8 mouse cellular contexts compared by ENCODE assay signal in the genomic region with DNA sequence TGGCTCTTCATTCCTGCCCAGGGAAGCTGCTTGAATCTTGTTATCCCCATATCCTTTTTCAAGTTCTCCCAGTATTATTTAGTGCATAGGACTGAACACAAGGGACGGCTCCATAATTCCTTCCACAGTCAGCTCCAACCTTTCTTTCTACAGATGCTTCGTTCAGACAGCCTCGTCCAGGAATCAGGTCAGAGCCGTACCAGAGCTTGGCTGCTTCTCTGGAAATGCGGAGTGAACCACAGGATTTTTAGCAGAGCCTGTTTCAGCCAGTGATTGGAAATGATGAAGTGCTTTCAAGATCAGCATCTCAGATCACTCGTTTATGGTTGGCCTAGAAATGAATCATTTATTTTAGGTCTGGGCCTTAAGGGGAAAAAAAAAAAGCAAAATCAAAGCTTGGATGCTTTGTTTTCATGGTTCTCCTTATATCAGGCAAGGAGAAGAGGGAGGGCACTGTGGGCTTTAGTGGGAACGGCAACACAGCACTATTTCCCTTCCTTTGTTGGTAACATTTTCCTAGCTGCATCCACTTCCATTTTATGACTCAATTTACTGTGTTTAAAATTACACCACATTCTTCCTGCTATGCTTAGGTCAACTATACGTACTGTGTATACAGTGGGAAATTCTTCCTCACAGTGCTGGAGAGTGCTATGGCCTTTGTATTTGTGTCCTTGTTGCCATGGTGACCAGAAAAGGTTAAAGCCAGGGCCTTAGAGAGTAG.
DNase-seq lines count a peak whose midpoint lies in the region; ATAC-seq and TF ChIP-seq lines count a peak whose summit lies in the region.

No protein-coding gene starts in this region.

- peak; percentile 76 for ATAC-seq in forebrain, embryonic 15.5 days (replicated peaks)
- ATAC-seq in limb, embryonic 13.5 days (ENCODE audit: low FRiP score, low read depth) = peak; percentile 87
- peak; percentile 77 for ATAC-seq in neural tube, embryonic 13.5 days (ENCODE audit: low read depth)
- ATAC-seq in erythroblast, adult 5-6 weeks (replicated peaks; ENCODE audit: low FRiP score, poor library complexity, severe bottlenecking) = no peak

- no peak overlapping the region; the same call in 1 of the 2 replicates for H3K9ac ChIP-seq in forebrain, embryonic 15.5 days (replicated peaks)
- H3K9ac ChIP-seq in limb, embryonic 13.5 days = no peak overlapping the region
- H3K9ac ChIP-seq in neural tube, embryonic 13.5 days = peak overlapping the region; percentile 45; the same call in 1 of the 2 replicates

- H3K27ac ChIP-seq in forebrain, embryonic 15.5 days (replicated peaks) = peak overlapping the region; percentile 31
- peak overlapping the region; percentile 88 for H3K27ac ChIP-seq in limb, embryonic 13.5 days
- peak overlapping the region; percentile 78 for H3K27ac ChIP-seq in neural tube, embryonic 13.5 days (replicated peaks)

- H3K27me3 ChIP-seq in forebrain, embryonic 15.5 days = no peaks in the 10 kb centered on the region
- no peaks in the 10 kb centered on the region for H3K27me3 ChIP-seq in limb, embryonic 13.5 days
- no peaks in the 10 kb centered on the region for H3K27me3 ChIP-seq in neural tube, embryonic 13.5 days

- WGBS in lung, adult 2 months = 38% methylated on average over 8 of the region's 8 CpGs
- WGBS in forebrain, embryonic 15.5 days = 26% methylated on average over 8 of the region's 8 CpGs
- 30% methylated on average over 8 of the region's 8 CpGs for WGBS in limb, embryonic 13.5 days
- 24% methylated on average over 8 of the region's 8 CpGs for WGBS in neural tube, embryonic 13.5 days

- no peaks in the 10 kb centered on the region for H3K36me3 ChIP-seq in forebrain, embryonic 15.5 days
- no peaks in the 10 kb centered on the region for H3K36me3 ChIP-seq in limb, embryonic 13.5 days
- no peaks in the 10 kb centered on the region for H3K36me3 ChIP-seq in neural tube, embryonic 13.5 days

- peak; percentile 30 to 69 for DNase-seq in lung, adult 18-20 months
- DNase-seq in lung, adult 2 months = no peak
- DNase-seq in thymus, adult 18-20 months = no peak
- no peak for DNase-seq in layer of hippocampus, adult 18-20 months (ENCODE audit: low spot score in 2 of 2)

- H3K4me1 ChIP-seq in lung, adult 2 months (ENCODE audit: control insufficient read depth, insufficient read depth, low read length) = peaks cover 10% of the 10 kb centered on the region
- peaks cover 19% of the 10 kb centered on the region; the same call in 1 of the 2 replicates for H3K4me1 ChIP-seq in forebrain, embryonic 15.5 days
- H3K4me1 ChIP-seq in limb, embryonic 13.5 days = peaks cover 39% of the 10 kb centered on the region
- peaks cover 29% of the 10 kb centered on the region for H3K4me1 ChIP-seq in neural tube, embryonic 13.5 days (replicated peaks)

- H3K4me2 ChIP-seq in forebrain, embryonic 15.5 days (replicated peaks) = no peak overlapping the region
- peak overlapping the region; percentile 19; the same call in 1 of the 2 replicates for H3K4me2 ChIP-seq in limb, embryonic 13.5 days (replicated peaks)
- no peak overlapping the region for H3K4me2 ChIP-seq in neural tube, embryonic 13.5 days

- no peak for TF ChIP-seq POLR2A in lung, adult 2 months (IDR thresholded peaks at IDR 0.05; ENCODE audit: borderline replicate concordance, extremely low read depth, low read depth, low read length)

- H3K4me3 ChIP-seq in lung, adult 2 months (replicated peaks; ENCODE audit: extremely low read depth, low read depth, low read length) = no peak overlapping the region
- H3K4me3 ChIP-seq in forebrain, embryonic 15.5 days = no peak overlapping the region
- no peak overlapping the region for H3K4me3 ChIP-seq in limb, embryonic 13.5 days
- no peak overlapping the region for H3K4me3 ChIP-seq in neural tube, embryonic 13.5 days

- no peaks in the 10 kb centered on the region for H3K9me3 ChIP-seq in forebrain, embryonic 15.5 days
- H3K9me3 ChIP-seq in limb, embryonic 13.5 days = no peaks in the 10 kb centered on the region
- H3K9me3 ChIP-seq in neural tube, embryonic 13.5 days = no peaks in the 10 kb centered on the region

- TF ChIP-seq CTCF in lung, adult 2 months (IDR thresholded peaks at IDR 0.05; ENCODE audit: insufficient read depth, low read length) = no peak

Comparison
In these comparisons a context has a peak if more than half of its experiments do, and no peak if none do; other contexts are left out.
1. DNase-seq: peak in lung, adult 18-20 months (2 of 2); none in lung, adult 2 months (single experiment), thymus, adult 18-20 months (0 of 2) and layer of hippocampus, adult 18-20 months (0 of 2).
2. H3K27ac ChIP-seq: peak in every context shown above with its lines; median percentile 88 in limb, embryonic 13.5 days; 78 in neural tube, embryonic 13.5 days; 31 in forebrain, embryonic 15.5 days.